Mouse (Mus musculus) MN1 (cell line): Measurements from ENCODE around the gene Unc5a.

Experiments used
- DNase-seq: peaks from one replicate; pipeline ENCODE4 v3.0.0-alpha.2; 2016; ENCODE audit warnings: low spot score

Gene Unc5a

DNA sequence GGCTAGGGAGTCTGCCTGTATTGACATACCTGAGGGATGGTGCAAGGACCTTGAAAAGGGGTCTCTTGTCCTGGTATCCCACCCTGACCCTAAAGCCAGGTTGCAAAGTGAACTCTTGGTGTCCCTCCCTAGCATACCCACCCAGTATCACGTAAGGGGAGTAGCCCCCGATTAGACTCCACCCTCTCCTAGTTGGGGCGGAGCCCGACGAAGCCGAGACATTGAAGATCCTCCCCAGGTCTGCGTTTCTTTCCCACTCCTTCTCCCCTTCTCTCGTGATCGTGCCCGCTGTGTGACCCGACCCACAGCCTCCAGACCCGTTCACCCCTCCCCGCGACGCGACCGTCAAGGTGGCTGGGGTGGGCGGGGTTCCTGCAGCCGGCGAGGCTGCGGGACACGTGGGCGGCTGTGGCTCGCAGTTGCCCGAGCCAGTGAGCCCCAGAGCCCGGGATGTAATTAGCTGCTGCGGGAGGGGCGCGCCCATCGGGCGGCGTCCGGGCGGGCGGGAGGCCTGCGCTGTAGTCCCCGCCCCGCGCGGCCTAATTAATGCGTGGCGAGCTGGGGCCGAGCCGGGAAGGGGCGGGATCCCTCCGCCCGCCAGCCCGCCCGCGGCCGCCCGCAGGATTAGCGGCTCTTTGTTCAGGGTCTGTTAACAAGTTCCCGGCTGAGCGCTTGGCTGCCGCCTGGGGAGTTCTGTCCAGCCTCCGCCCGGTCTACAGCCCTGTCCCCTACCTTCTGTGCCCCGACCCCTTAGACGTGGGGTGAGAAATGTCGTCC lies 6.7 kb downstream of the Unc5a start:
- peak; percentile 78 for DNase-seq

GRCm38 (mm10) chr13:54957281-54957680 lies 8.1 kb downstream of the Unc5a start:
- DNase-seq = no peak

DNA sequence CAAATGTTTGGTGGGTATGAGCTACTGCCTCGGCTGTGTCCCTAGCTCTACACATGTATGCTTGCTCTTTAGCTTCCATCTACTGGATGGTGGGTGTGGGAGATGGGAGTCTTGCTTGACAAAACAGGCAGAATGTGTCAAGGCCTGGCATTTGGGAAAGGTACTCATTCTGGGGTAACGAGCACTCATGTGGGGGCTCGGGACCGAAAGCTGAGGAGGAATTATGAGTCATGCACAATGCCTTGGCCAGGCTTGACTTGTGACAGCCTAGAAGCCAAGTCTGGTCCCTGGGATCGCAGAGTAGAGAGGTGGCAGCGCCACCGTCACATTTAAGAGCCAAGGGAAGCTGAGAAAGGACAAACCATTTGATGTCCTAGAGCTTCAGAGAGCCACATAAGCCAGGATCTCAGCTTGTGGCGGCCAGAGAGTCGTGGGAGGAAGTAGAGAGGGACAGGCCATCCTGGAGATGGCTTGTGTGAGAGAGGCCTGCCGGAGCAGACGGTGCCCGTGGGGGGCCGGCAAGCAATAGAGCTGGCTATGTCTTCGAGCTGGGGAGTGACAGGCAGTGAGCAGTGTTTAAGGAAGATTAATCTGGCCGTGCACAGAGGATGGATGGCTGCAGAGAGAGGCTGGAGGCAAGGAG lies 10.0 kb downstream of the Unc5a start:
- DNase-seq = no peak

DNA sequence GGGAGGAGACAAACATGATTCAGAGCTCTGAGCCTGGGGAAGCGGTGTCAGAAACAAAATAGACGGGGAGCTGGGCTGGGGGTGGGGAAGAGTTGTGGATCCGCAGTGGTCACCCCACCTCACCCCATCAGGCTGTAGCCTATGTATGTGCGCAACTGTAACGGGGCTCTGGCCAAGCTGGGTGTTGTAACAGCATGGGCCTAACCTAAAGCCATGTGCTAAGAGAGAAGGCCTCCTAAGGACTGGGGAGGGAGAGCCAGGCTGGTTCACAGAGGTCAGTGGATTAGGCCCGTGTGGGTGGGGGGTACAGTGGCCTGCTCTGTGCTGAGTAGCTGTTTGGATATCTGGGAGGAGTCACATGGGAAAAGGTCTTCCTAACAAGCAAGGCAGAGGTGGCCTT lies 10.6 kb downstream of the Unc5a start:
- no peak for DNase-seq

DNA sequence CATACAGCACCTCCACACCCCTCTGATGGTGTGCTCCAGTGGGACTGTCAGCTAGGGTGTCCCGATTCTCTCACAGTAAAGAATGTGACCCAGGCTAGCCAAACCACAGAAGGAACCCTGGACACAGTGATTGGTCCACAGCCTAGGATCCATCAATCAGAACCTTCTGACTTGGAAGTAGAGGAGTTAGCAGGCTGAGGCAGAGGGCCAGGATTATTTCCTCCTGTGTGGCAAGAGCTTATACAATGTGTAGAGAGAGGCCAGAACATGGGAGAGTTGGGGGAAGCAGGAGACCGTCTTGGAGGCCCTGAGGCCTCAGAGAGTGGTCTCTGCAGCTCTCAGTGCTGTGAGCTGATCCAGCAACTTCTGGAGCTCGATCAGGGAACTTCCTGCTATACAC lies 11.3 kb downstream of the Unc5a start:
- DNase-seq = no peak

GRCm38 (mm10) chr13:54965256-54965655 lies 16.0 kb downstream of the Unc5a start:
- DNase-seq = no peak

DNA sequence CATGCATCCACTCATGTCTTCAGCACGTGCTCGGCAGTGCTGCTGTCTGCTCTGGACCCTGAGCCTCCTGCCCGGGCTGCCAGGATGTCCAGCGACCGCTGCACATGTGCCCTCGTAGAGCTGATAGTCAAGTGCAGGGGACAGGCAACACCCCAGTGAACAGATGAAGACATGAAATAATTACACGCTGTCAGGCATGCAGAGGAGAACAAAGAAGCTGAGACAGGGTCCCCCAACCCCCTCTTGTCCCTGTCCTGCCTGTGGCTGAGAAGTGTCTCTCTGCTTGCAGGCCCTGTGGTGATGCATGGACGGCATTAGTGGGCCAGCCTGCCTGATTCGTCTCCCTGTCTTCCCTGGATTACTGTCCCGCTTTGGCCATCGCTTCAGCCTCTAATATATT lies 18.3 kb downstream of the Unc5a start:
- DNase-seq = no peak

DNA sequence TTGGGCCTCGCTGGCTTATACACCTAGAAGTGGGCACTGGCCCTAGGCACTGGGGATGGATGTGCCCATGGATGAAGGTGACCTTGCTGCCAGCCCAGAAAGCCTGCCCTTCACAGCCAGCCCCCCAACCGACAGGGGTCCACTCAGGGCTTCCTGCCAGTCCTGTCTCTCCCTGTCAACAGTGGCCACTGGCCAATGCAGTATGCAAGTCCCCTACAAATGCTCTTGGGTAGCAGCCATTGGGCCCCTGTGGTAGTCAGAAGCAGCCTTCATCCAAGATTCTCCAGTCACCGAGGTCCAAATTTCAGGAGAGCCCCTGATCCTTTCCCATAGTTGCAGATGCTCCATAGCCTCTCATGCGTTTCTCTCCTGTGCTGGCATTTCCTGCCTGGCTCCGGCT lies 19.4 kb downstream of the Unc5a start:
- DNase-seq = no peak

DNA sequence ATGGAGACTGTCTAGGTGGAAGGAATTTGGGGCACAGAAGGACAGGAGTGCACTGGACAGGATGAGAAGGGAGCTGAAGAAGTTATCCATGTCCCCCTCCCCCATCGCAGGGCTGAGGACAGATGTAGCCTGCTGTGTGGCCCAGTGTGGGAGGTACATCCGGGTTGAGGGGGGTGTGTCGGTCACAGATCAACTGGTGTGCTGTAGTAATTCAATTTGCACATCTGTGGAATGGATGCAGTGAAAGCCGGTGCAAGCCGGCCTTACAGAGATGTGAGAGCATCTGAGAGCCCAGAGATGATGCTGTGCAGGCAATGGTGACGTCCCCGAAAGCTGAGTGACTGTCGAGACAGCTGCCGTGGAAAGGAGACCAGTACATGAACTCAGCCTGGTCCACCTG lies 20.3 kb downstream of the Unc5a start:
- peak; percentile 56 for DNase-seq

DNA sequence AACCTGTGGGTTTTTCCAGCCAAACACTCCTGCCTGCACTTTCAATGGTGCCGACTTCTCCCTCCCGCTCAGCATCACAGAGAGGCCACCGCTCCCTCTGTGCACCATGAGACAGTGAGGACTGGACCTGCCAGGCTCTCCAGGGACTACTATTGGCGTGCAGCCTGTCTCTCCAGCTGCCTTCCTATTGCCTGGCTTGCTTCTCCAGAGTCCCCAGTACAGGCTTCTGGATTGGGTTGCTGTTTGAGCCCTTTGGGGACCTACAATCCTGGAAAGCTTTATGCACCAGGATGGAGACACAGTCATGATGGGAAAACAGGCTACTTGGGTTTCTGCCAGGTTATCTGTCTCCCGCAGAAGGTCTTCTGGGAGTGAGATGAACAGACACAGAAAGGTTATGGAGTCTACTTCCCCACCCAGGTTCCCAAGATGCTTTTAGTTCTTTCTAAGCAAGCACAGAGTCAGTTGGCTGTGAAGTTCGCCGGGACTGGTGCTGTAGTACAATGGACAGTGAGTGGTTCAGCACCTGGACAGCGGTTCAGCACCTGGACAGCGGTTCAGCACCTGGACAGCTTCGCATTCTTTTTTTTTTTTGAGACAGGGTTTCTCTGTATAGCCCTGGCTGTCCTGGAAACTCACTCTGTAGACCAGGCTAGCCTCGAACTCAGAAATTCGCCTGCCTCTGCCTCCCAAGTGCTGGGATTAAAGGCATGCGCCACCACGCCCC lies 21.5 kb downstream of the Unc5a start:
- DNase-seq = peak; percentile 92

DNA sequence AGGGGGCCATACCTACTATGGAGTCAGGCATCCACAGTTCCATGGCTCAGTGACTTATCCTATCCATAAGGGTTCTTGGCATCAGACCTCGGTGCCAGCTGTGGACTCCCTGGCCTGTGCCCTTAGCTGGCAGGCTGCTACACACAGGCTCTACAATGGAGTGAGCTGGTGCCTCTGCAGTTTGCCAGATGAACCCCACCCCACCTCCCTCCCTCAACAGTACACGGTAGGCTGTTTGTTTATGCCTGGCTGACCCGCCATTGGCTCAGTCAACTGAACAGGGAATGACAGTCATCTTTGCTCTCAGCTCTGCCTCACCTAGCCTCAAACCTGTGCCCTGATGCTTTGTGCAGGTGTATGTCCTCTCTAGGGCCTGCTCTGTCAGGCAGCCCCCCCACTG lies 26.3 kb downstream of the Unc5a start:
- no peak for DNase-seq

GRCm38 (mm10) chr13:54978804-54979203 lies 29.6 kb downstream of the Unc5a start:
- no peak for DNase-seq

DNA sequence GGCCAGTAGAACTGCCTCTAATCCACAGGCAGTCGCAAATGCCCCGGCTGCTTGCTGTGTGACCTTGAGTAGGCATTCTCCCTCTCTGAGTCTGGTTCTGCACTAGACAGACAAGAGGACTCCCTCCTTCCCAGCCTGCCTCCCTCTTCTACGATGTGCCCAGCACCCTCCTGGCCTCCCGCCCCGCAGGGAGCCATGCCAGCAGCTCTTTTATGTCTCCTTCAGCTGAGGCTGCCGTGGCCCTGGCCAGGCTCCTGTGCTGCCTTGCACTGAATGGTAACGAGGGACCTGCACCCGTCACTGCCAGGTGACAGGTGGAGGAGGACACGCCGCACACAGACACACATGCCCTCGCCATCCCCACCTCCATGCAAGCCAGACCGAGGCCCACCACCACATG lies 31.7 kb downstream of the Unc5a start:
- DNase-seq = no peak

DNA sequence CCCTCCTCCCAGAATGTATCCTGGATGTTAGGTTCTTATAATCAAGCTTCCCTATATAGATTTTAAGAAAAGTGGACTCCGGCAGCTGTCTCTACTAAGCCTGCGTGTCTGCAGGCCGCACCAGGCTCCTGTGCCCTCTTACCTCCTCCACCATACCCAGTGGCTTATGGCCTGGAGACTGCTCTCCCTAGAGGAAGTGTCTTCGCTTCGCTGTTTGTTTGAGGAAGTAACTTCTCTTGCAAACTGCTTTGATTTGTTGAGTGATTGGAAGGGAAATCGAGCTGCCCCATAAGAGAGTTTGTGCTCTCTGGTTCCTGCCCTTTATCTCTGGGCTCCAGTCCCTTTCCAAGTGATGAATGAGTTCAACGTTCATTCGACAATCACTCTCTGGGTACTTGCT lies 33.8 kb downstream of the Unc5a start:
- DNase-seq = no peak

DNA sequence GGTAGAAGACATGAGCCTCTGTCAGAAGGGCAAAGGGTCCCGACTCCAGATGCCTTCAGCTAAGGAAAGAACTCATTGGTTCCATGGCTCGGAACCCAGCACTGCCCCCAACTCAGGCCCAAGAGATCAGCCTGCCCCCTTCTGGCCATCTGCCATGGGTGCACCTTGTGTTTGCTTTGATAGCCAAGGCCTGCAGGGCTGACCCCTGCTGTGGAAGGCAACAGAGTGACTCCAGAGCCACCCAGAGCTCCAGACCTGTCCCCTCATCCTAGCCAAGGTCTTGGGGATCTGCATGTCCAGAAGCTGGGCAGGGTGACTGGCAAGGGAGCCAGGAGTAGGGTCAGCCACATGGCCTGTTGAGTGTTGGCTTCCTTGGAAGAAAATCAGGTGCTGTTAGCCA lies 34.4 kb downstream of the Unc5a start:
- DNase-seq = no peak

GRCm38 (mm10) chr13:54987405-54987804 lies 38.2 kb downstream of the Unc5a start:
- DNase-seq = no peak

DNA sequence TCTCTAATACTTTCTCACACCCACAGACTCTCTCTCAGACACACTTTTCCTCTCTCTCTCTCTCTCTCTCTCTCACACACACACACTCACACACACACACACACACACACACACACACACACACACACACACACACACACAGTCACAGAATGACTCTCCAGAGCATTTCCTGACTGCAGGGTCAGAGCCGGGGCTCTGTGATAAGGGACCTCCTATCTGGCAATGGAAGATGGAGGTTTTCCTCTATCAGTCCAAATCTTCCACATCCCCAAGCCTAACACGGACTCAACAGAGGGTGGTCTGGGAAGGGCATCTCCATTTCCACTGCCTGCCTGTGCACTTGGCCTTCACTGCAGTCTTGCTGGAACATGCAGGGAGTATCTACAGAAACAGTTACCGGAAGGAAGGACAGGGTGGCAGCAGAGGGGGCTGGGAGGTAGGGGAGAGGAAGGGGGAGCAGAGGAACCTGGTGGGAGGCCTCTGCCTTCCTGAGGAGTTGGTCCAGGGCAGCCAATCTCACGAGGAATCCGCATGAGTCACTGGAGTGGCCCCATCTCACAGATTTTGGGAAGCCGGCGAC lies 39.1 kb downstream of the Unc5a start:
- DNase-seq = no peak

GRCm38 (mm10) chr13:54992215-54992614 lies 43.0 kb downstream of the Unc5a start:
- DNase-seq = no peak

DNA sequence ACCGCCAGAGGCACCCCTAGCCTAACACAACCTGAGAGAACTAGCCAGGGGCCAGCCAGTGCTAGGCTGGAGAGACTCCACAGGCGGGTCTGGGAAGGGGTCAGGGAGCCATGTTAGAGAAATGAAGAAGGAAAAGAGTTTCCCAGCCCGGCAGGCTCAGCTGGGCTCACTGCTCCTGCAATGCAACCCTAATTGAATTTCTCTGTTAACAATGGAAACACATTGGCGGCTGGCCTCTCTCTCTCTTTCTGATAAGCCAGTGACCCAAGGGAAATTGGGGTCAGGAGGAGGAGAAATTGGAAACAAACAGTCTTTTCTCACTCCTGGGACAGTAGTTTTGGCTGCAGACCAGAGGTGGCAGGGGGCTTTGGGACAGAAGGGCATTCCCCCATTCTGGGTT lies 45.4 kb downstream of the Unc5a start:
- DNase-seq = peak; percentile 74

GRCm38 (mm10) chr13:54995161-54995560 lies 46.0 kb downstream of the Unc5a start:
- peak; percentile 67 for DNase-seq

GRCm38 (mm10) chr13:54997568-54997967 lies 48.4 kb downstream of the Unc5a start:
- DNase-seq = no peak

GRCm38 (mm10) chr13:55000433-55000832 lies 51.2 kb downstream of the Unc5a start:
- no peak for DNase-seq

DNA sequence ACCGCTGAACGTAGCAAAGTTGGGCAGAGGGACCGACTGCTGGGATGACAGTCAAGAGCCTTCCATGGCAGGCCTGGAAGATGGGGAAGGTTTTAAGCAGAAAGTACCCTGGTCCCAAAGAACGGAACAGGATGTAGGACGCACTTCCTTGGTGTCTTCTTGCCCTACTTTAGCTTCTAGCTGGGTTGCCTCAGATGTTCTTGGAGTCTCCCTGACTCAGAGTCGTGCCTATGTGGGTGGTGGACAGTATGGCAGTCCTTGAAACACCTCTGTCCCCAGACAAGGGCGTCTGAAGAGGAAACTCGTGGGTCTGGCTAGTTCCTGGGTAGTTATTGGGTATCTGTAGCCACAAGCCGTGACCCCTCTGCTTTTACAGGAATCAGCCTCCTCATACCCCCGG lies 52.9 kb downstream of the Unc5a start:
- no peak for DNase-seq
